Mouse (Mus musculus): Measurements from ENCODE around the gene B3galnt1. TPM values are rescaled to one million over a fixed set of nuclear protein-coding genes. Genes with fewer than 3 reads are reported as not detected.

B3galnt1 gene
- polyA plus RNA-seq, 1 experiment = 2.2 TPM

DNA sequence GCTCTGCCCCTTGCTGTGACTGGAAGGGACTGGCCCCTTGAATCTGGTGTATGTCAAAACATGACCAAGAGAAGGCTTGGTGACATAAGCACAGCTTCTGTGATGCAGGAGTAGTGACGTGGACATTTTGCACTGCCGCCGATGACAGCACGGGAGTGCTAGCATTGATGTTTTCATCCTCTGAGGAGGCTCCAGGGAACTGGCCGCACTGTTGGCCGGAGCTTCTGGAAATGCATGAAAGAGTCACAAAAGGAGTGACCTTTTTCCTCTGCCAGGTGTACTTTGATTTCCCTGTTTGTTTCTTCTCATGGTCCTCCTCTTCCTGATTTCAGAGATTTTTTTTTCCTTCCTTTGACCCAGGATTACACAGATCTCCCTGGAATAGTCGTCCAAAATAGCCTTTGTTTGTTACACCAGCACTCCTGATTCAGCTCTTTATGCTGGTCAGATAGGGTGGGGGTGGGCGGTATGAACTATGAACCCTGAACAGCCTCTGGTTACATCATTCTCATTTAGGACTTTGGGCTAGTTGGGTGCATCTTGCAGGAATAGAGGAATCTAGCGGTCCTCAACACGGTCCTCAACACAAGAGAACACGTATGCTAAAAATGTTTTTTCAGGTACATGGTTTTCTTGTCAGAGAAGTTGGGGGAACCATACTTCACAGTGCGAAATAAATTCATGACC lies 42.5 kb downstream of the B3galnt1 start:
- no peak overlapping the region for H3K4me3 ChIP-seq (ENCODE audit: control insufficient read depth, insufficient read depth, low read length)
- H3K4me1 ChIP-seq (replicated peaks; ENCODE audit: control insufficient read depth, insufficient read depth, low read length) = no peaks in the 10 kb centered on the region
- H3K27ac ChIP-seq (ENCODE audit: control insufficient read depth, insufficient read depth, low read length) = no peak overlapping the region
- 95% methylated on average over 12 of the region's 12 CpGs for WGBS
- no peaks in the 10 kb centered on the region for H3K27me3 ChIP-seq (ENCODE audit: control insufficient read depth, insufficient read depth, low read length)
- H3K36me3 ChIP-seq (ENCODE audit: control insufficient read depth, insufficient read depth, low read length) = no peaks in the 10 kb centered on the region
- no peak for TF ChIP-seq POLR2A (IDR thresholded peaks at IDR 0.05; ENCODE audit: control insufficient read depth, extremely low read depth, insufficient read depth, low read length, poor library complexity)
- no peak for TF ChIP-seq CTCF (IDR thresholded peaks at IDR 0.05; ENCODE audit: borderline replicate concordance, control insufficient read depth, extremely low read depth, insufficient read depth, low read length, poor library complexity)
- no peak for DNase-seq

DNA sequence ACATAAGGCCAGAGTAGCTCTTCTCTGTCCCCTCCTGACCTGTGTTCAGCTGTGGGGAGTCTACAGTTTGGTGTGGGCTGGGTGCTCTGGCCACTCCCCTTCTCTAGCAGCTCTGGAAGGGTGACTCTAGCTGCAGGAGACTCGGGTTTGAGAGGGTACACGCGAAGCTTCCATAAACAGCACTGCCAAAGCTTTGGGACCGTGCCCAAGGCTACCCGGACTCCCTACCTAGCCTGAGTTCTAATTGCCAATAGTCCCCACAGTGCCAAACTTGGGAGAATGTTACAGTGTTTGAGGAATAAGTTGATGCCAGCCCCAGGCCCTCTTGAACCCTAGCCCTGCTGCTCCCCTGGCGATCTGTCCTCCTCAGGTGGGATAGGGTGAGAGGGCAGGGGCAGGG lies 43.2 kb downstream of the B3galnt1 start:
- no peak overlapping the region for H3K27ac ChIP-seq (ENCODE audit: control insufficient read depth, insufficient read depth, low read length)

DNA sequence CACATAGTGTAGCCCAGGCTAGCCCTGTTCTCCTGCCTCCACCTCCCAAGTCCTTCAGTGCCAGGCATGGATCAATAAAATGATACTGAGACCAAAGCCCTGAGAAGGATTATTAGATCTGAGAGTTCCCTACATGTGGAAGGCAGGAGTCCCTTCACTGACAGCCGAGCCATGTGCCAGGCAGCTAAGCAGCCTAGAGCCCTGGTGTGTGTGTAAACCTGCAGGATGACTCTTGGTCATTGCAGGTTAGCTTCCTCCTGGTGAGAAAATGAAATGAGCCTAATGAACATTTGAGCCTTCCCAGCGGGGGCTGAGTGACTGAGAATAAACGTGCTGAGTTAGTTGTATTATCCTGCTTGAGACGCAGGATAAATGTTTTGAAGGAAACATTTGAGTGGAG lies 49.2 kb downstream of the B3galnt1 start:
- Histone ChIP-seq H3K27ac (ENCODE audit: control insufficient read depth, insufficient read depth, low read length) (no peak overlapping the region), H3K27me3 (ENCODE audit: control insufficient read depth, insufficient read depth, low read length) (no peaks in the 10 kb centered on the region), H3K4me1 (replicated peaks; ENCODE audit: control insufficient read depth, insufficient read depth, low read length) (no peaks in the 10 kb centered on the region), H3K36me3 (ENCODE audit: control insufficient read depth, insufficient read depth, low read length) (no peaks in the 10 kb centered on the region), H3K4me3 (ENCODE audit: control insufficient read depth, insufficient read depth, low read length) (no peak overlapping the region)
- DNase-seq = no peak
- 97% methylated on average over 4 of the region's 4 CpGs for WGBS
- TF ChIP-seq POLR2A (IDR thresholded peaks at IDR 0.05; ENCODE audit: control insufficient read depth, extremely low read depth, insufficient read depth, low read length, poor library complexity) (no peak), CTCF (IDR thresholded peaks at IDR 0.05; ENCODE audit: borderline replicate concordance, control insufficient read depth, extremely low read depth, insufficient read depth, low read length, poor library complexity) (no peak)

More for the DNA sequence above, 43.2 kb downstream of the B3galnt1 start:
- no peak for DNase-seq
- no peak for TF ChIP-seq POLR2A (IDR thresholded peaks at IDR 0.05; ENCODE audit: control insufficient read depth, extremely low read depth, insufficient read depth, low read length, poor library complexity)
- TF ChIP-seq CTCF (IDR thresholded peaks at IDR 0.05; ENCODE audit: borderline replicate concordance, control insufficient read depth, extremely low read depth, insufficient read depth, low read length, poor library complexity) = no peak
- Histone ChIP-seq H3K4me1 (replicated peaks; ENCODE audit: control insufficient read depth, insufficient read depth, low read length) (no peaks in the 10 kb centered on the region), H3K4me3 (ENCODE audit: control insufficient read depth, insufficient read depth, low read length) (no peak overlapping the region), H3K36me3 (ENCODE audit: control insufficient read depth, insufficient read depth, low read length) (no peaks in the 10 kb centered on the region), H3K27me3 (ENCODE audit: control insufficient read depth, insufficient read depth, low read length) (no peaks in the 10 kb centered on the region)
- WGBS = 90% methylated on average over 6 of the region's 6 CpGs

DNA sequence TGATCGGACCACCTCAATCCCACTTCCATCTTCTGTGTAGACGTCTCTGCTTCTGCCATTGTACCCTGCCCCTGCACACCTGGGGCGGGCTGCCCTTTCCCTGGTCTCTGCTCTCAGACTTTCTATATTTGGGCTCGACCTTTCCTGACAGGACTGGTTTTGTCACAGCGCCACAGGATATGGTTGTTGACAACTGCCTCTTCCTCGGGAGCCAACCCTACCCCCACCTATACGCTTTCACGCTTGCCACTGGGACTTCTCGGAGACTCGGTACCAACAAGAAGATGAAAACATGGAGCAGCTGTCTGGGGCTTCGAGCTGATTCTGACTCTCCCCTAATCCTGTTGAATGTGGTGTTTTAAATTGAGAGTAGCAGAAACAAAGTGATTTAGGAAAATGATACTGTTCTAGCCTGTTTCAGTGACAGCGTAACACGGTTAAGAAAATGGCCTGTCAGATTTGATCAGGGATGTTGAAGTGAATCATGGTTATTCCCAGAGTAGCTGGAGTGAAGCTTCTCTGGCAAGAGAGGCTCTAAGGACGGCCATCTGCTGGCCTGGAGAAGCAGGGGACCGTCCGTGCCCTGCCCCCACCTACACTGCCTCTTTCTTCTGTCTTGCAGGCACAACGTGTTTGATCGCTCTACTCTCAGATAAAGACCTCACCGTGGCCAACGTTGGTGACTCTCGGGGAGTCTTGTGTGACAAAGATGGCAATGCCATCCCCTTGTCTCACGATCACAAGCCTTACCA lies 49.9 kb downstream of the B3galnt1 start:
- DNase-seq = no peak
- Histone ChIP-seq H3K27ac (ENCODE audit: control insufficient read depth, insufficient read depth, low read length) (no peak overlapping the region), H3K4me3 (ENCODE audit: control insufficient read depth, insufficient read depth, low read length) (no peak overlapping the region), H3K36me3 (ENCODE audit: control insufficient read depth, insufficient read depth, low read length) (no peaks in the 10 kb centered on the region), H3K27me3 (ENCODE audit: control insufficient read depth, insufficient read depth, low read length) (no peaks in the 10 kb centered on the region), H3K4me1 (replicated peaks; ENCODE audit: control insufficient read depth, insufficient read depth, low read length) (no peaks in the 10 kb centered on the region)
- no peak for TF ChIP-seq POLR2A (IDR thresholded peaks at IDR 0.05; ENCODE audit: control insufficient read depth, extremely low read depth, insufficient read depth, low read length, poor library complexity)
- no peak for TF ChIP-seq CTCF (IDR thresholded peaks at IDR 0.05; ENCODE audit: borderline replicate concordance, control insufficient read depth, extremely low read depth, insufficient read depth, low read length, poor library complexity)
- WGBS = 89% methylated on average over 22 of the region's 22 CpGs

DNA sequence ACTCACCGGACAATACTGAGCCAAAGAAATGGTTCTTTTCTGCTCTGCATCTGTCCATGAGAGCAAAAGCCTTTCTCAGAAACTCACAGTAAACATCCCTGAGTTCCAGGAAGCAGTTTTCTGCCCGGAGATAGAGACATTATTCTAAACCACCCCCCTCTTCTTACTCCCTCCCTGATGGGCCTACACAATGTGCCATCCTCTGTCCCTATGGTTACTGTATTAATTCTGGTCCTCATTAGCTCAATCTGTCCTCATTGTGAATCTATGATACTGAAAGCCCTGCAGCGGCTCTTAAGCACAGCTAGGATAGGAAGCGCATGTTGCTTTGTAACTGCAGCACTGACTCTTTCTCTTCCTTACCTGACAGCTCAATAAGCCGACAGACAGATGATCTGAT lies 53.7 kb downstream of the B3galnt1 start:
- no peak overlapping the region for H3K4me3 ChIP-seq (ENCODE audit: control insufficient read depth, insufficient read depth, low read length)
- WGBS = 88% methylated on average over 5 of the region's 5 CpGs
- H3K27ac ChIP-seq (ENCODE audit: control insufficient read depth, insufficient read depth, low read length) = no peak overlapping the region
- no peaks in the 10 kb centered on the region for H3K4me1 ChIP-seq (replicated peaks; ENCODE audit: control insufficient read depth, insufficient read depth, low read length)
- H3K27me3 ChIP-seq (ENCODE audit: control insufficient read depth, insufficient read depth, low read length) = no peaks in the 10 kb centered on the region
- TF ChIP-seq CTCF (IDR thresholded peaks at IDR 0.05; ENCODE audit: borderline replicate concordance, control insufficient read depth, extremely low read depth, insufficient read depth, low read length, poor library complexity) (no peak), POLR2A (IDR thresholded peaks at IDR 0.05; ENCODE audit: control insufficient read depth, extremely low read depth, insufficient read depth, low read length, poor library complexity) (no peak)
- DNase-seq = no peak
- H3K36me3 ChIP-seq (ENCODE audit: control insufficient read depth, insufficient read depth, low read length) = no peaks in the 10 kb centered on the region

DNA sequence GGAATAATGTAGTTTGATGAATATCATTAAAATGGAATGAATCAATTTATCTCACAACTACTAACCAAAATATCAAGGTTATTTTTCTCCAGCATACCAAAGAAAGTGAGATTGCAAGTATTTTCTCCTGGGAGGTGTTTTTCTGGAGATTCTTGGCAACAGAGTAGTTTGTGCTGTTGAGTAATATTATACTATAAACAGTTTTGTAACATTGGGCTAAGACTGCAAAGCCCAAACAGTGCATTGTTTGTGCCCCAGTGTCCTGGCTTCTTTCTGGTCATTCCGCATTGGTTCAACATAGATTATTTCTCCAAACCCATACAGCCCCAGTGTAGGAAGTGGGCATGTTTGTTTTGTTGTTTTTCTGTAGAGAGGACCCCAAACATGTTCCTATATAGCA lies 55.0 kb downstream of the B3galnt1 start:
- no peak overlapping the region for H3K4me3 ChIP-seq (ENCODE audit: control insufficient read depth, insufficient read depth, low read length)
- 91% methylated on average over 1 of the region's 1 CpGs for WGBS
- TF ChIP-seq POLR2A (IDR thresholded peaks at IDR 0.05; ENCODE audit: control insufficient read depth, extremely low read depth, insufficient read depth, low read length, poor library complexity) = no peak
- no peak for TF ChIP-seq CTCF (IDR thresholded peaks at IDR 0.05; ENCODE audit: borderline replicate concordance, control insufficient read depth, extremely low read depth, insufficient read depth, low read length, poor library complexity)
- no peaks in the 10 kb centered on the region for H3K36me3 ChIP-seq (ENCODE audit: control insufficient read depth, insufficient read depth, low read length)
- no peaks in the 10 kb centered on the region for H3K4me1 ChIP-seq (replicated peaks; ENCODE audit: control insufficient read depth, insufficient read depth, low read length)
- no peaks in the 10 kb centered on the region for H3K27me3 ChIP-seq (ENCODE audit: control insufficient read depth, insufficient read depth, low read length)
- no peak overlapping the region for H3K27ac ChIP-seq (ENCODE audit: control insufficient read depth, insufficient read depth, low read length)
- DNase-seq = no peak

Measured in thymus, adult 2 months (tissue).